Mouse (Mus musculus) heart, postnatal 0 days (tissue): ENCODE measurements at regions not wholly inside any gene's neighbourhood (a gene's known extent, or its start where the extent isn't known, plus 50 kb on each side); places are given as distances from the start of the nearest gene placed in this dataset.
A peak's percentile ranks its signal among the peaks of the same experiment; 100 is the strongest.
"Not testable (repeated sequence)": the region's sequence is repeated elsewhere in the genome, so short reads cannot be mapped to it uniquely, and the experiment has no call there.

Experiments used
- ATAC-seq: fragments of 200-750 bp; cut with Nextera tagmentation; 2 replicates; pipeline ENCODE4 v1.8.0; 2017; ENCODE audit warnings: low read depth, moderate number of reproducible peaks, moderate library complexity; ENCODE audit not compliant: insufficient read depth
- DNase-seq: peaks from one replicate; pipeline ENCODE4 v3.0.0-alpha.2; 2016; ENCODE audit warnings: low spot score
- H3K27ac ChIP-seq: fragments of 300-500 bp; sonication (generic); 2 replicates; pipeline ENCODE4 v1.5.1; 2014; ENCODE audit warnings: low read depth, mild to moderate bottlenecking
- H3K27me3 ChIP-seq: fragments of 300-500 bp; sonication (generic); 2 replicates; pipeline ENCODE4 v1.6.1; 2014; ENCODE audit warnings: low read length, mixed read lengths; ENCODE audit not compliant: control insufficient read depth, insufficient read depth
- H3K36me3 ChIP-seq: fragments of 300-500 bp; sonication (generic); replicated peaks from 2 replicates; pipeline ENCODE4 v1.6.1; 2014; ENCODE audit warnings: low read length, mixed read lengths; ENCODE audit not compliant: control insufficient read depth, insufficient read depth
- H3K4me1 ChIP-seq: fragments of 300-500 bp; sonication (generic); 2 replicates; pipeline ENCODE4 v1.6.1; 2014; ENCODE audit warnings: antibody characterized with exemption; ENCODE audit not compliant: control insufficient read depth, insufficient read depth
- H3K4me2 ChIP-seq: fragments of 300-500 bp; sonication (generic); 2 replicates; pipeline ENCODE4 v1.6.1; 2014; ENCODE audit warnings: low read depth, mild to moderate bottlenecking, low read length, moderate library complexity
- H3K4me3 ChIP-seq: fragments of 300-500 bp; sonication (generic); 2 replicates; pipeline ENCODE4 v1.5.1; 2014; ENCODE audit warnings: low read depth, low read length
- H3K9ac ChIP-seq: fragments of 300-500 bp; sonication (generic); replicated peaks from 2 replicates; pipeline ENCODE4 v1.6.1; 2014; ENCODE audit warnings: low read depth, low read length, mixed read lengths
- H3K9me3 ChIP-seq: fragments of 300-500 bp; sonication (generic); replicated peaks from 2 replicates; pipeline ENCODE4 v1.6.1; 2016; ENCODE audit warnings: low read length; ENCODE audit not compliant: control insufficient read depth
- CTCF ChIP-seq: IDR thresholded peaks from 2 replicates; pipeline ENCODE4 v1.5.1; 2016; ENCODE audit warnings: antibody characterized with exemption, control low read depth, low read depth
- EP300 ChIP-seq: IDR thresholded peaks from 2 replicates; pipeline ENCODE4 v1.6.1; 2016; ENCODE audit warnings: antibody characterized with exemption, low read depth
- WGBS: fragments of 180-500 bp; shearing (Covaris S2); extraction: QIAGEN DNeasy Blood & Tissue Kit; methylation state at CpG from one replicate; pipeline ENCODE4 v1.1.7; 2014; 5-methylcytosine and 5-hydroxymethylcytosine counted together

DNA sequence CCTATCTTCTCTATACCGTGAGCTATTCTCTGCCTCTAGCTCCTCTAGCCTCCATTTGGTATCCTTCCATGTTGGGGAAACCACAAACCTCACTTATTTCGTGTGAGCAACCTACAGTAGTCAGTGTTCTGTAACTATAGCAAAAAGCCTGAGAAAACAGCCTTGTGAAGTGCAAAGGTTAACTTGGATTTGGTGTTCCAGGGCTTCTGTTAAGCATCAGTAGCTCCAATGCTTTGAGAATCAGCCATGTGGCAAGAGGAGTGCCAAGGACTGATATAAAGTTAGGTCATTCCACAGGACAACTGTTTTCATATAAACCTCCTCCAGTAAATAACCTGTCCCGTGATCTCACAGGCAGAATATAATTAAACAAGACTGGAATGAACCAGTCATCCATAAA lies 290.7 kb upstream of the Nfia start:
- H3K4me1 ChIP-seq, result no peaks in the 10 kb centered on the region; the same call in 1 of the 2 replicates
- no peak overlapping the region for H3K4me3 ChIP-seq
- no peaks in the 10 kb centered on the region for H3K9me3 ChIP-seq
- TF ChIP-seq EP300 (no peak), CTCF (no peak)
- WGBS, result 84% methylated on average over 3 of the region's 3 CpGs
- H3K36me3 ChIP-seq, result no peaks in the 10 kb centered on the region
- H3K27me3 ChIP-seq, result no peaks in the 10 kb centered on the region
- no peak overlapping the region for H3K27ac ChIP-seq
- no peak overlapping the region for H3K4me2 ChIP-seq
- H3K9ac ChIP-seq, result no peak overlapping the region
- ATAC-seq, result no peak
- DNase-seq, result no peak

DNA sequence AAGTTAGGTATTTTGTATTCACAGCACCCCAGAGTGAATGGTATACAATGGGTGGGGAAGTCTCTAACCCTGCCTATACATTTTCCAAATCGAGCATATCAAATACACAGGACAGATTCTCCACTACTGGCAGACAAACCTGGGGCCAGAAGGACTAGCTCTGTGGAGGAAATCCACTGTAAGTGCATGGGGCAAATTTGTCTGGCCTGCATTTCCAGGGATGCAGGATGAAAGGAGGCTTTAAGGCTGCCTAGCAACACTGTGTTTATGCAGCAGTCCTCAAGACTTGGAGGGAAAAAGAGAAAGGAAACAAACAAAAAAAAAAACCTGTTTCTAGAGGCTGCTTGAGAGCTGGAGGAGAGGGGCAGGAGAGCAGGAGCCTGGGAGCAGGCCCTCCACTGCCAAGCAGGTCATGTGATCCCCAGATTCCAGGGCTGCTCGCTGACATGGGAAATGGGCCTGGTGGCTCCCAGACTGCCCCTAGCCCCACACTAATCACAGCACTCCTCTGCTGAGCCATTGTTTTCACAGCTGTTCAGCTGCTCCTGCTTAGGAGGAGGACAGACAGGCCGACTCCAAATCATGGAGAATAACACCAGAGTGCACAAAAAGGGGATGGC lies 293.7 kb upstream of the Gm10192 start:
- Histone ChIP-seq H3K9ac (no peak overlapping the region), H3K27me3 (no peaks in the 10 kb centered on the region), H3K4me3 (no peak overlapping the region), H3K9me3 (no peaks in the 10 kb centered on the region), H3K27ac (peak overlapping the region; percentile 43; the same call in 1 of the 2 replicates), H3K36me3 (no peaks in the 10 kb centered on the region), H3K4me1 (no peaks in the 10 kb centered on the region; the same call in 1 of the 2 replicates), H3K4me2 (no peak overlapping the region)
- TF ChIP-seq EP300, result no peak
- ATAC-seq (peak; percentile 88), DNase-seq (peak; percentile 69)
- WGBS, result 18% methylated on average over 3 of the region's 3 CpGs

DNA sequence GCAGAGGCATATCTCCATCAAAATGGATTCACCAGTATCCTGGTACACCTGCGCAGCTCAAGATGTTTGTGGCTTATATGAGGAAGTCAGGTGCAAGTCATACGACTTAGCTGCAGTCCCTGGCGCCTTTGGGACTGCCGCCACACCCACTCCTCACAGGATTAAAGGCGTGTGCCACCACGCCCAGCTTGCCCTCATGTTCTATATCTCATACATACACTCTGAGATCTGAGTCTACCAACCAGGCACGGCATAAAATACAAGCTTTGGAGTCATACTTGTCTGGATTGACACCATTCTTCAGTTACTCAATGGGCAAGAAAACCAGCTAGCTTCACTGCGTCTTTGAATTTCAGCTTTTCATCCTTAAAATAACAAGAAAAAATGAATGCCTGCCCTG lies 290.5 kb upstream of the Gm10192 start:
- not testable (repeated sequence) for H3K9me3 ChIP-seq, DNase-seq, ATAC-seq, H3K27ac ChIP-seq, H3K4me1 ChIP-seq, H3K4me3 ChIP-seq, H3K36me3 ChIP-seq, H3K27me3 ChIP-seq, H3K9ac ChIP-seq, H3K4me2 ChIP-seq
- WGBS, result 88% methylated on average over 8 of the region's 8 CpGs

DNA sequence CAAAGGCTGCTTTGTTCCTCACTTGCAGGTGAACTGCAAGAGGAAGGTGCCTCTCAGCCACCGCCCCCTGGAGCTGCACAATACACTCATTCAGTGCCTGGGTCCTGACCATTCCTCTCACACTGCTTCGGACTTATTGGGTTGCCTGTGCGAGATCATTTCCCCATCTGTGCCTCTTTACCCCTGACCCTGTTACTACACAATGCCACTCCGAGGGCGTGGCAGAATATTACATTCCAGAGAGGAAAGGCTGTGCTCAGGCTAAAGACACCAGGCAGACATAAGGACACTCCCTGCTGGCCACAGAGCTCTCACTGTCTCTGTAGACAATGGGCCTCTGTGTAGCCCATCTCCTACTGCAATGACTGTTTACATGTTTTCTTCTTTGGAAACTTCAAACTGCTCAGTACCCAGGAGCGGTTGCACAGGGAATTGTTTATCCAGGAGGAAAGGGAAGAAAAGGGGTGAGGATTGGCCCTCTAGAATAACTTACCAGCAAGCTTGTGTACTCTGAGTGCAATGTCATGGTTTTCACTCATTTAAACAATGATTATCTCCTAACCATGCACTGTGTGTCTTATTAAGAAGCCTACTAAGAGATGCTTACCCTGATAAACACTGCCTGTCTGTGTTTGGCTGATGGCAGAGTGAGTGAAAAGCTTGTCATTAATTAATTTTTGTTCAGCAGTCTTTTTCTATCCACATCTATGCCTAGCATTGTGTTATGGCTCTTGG lies 283.1 kb upstream of the Gm10192 start:
- Histone ChIP-seq H3K4me2 (no peak overlapping the region), H3K4me1 (no peaks in the 10 kb centered on the region), H3K4me3 (no peak overlapping the region), H3K9me3 (no peaks in the 10 kb centered on the region), H3K27me3 (no peaks in the 10 kb centered on the region), H3K27ac (no peak overlapping the region), H3K9ac (no peak overlapping the region), H3K36me3 (no peaks in the 10 kb centered on the region)
- no peak for TF ChIP-seq EP300
- TF ChIP-seq CTCF, result no peak
- DNase-seq (no peak), ATAC-seq (no peak)
- WGBS, result 59% methylated on average over 6 of the region's 6 CpGs

DNA sequence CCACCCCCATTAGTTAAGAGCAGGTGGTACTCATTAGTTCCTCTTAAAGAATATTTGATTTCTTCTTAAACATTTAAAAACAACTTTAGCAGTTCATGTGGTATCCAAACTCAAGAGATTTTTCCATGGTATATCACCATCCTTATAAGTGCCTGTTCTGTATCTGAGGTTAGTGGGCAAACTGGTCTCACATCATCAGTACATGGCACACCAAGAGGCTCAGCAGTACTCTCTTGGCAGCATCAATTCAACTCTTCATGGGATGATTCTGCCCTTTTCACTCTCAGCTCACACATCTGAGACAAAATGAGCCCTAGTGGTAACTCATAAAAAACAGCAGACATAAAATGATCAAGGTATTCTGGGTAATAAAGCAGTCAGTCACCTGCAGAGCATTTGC lies 282.6 kb upstream of the Gm10192 start:
- TF ChIP-seq EP300 (no peak), CTCF (no peak)

DNA sequence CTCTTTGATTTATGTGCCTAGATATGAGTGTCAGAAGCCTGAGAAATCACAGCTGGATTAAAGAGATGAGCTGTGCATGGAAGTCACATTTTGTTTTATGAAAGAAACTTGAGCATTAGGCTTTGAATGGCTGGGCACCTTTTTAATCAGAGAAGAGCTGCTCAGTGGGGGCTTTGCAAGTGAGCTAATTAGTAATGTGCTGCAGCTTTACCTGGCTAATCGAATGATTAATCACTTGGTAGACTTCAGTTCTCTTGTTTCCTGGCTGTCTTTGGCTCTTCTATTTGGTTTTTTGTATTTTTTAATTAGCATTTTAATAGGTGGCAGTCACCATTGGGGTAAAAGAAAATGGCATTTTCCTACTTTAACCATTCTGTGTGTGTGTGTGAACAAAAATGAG lies 278.2 kb upstream of the Gm10192 start:
- H3K27me3 ChIP-seq, result no peaks in the 10 kb centered on the region
- no peak overlapping the region for H3K9ac ChIP-seq
- DNase-seq (no peak), ATAC-seq (no peak)
- WGBS, result 75% methylated on average over 1 of the region's 1 CpGs
- no peaks in the 10 kb centered on the region for H3K9me3 ChIP-seq
- no peak overlapping the region for H3K27ac ChIP-seq
- no peak overlapping the region for H3K4me2 ChIP-seq
- no peak overlapping the region for H3K4me3 ChIP-seq
- no peak for TF ChIP-seq EP300
- TF ChIP-seq CTCF, result no peak
- H3K4me1 ChIP-seq, result no peaks in the 10 kb centered on the region
- H3K36me3 ChIP-seq, result no peaks in the 10 kb centered on the region

More for the DNA sequence above, 282.6 kb upstream of the Gm10192 start:
- no peak for DNase-seq
- H3K9me3 ChIP-seq, result no peaks in the 10 kb centered on the region
- H3K36me3 ChIP-seq, result no peaks in the 10 kb centered on the region
- no peak overlapping the region for H3K9ac ChIP-seq
- no peak for ATAC-seq
- H3K27me3 ChIP-seq, result no peaks in the 10 kb centered on the region
- H3K27ac ChIP-seq, result no peak overlapping the region
- no peak overlapping the region for H3K4me2 ChIP-seq
- H3K4me3 ChIP-seq, result no peak overlapping the region
- no peaks in the 10 kb centered on the region for H3K4me1 ChIP-seq
